Mouse (Mus musculus) G1E (cell line): ENCODE measurements at regions not wholly inside any gene's neighbourhood (a gene's known extent, or its start where the extent isn't known, plus 50 kb on each side); places are given as distances from the start of the nearest gene placed in this dataset.

ENCODE experiments used
- CTCF ChIP-seq: IDR thresholded peaks from 2 replicates; pipeline ENCODE4 v1.5.1; 2012; ENCODE audit warnings: low read depth, low read length, inconsistent platforms, mixed read lengths
- GATA1 ChIP-seq: IDR thresholded peaks from 2 replicates; pipeline ENCODE4 v1.6.1; 2012; ENCODE audit warnings: borderline replicate concordance, low read length, inconsistent platforms, mixed read lengths

DNA sequence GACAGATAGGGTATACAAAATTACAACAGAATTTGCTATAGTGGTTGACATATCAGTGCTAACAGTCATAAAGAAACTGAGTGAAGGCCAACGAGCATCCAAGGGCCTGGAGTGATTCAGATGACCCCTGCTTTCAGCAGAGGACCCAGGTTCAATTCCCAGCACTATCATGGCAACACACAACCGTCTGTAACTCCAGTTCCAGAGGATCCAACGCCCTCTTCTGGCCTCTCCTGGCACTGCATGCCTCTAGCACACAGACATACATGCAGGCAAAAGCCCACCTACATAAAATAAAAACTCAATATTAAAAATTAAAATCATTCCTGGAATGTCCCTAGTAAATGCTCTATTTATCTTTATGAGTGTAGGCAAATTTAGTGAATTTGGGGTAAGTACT lies 59.7 kb upstream of the Sox5 start:
- TF ChIP-seq CTCF (no peak), GATA1 (no peak)
